Mouse (Mus musculus) adrenal gland (tissue): ENCODE measurements around the gene Cpm.

Source experiments
- intact Hi-C: fragments of 180-260 bp; cut with DNase I; formaldehyde crosslinking; loops from one replicate; pipeline ENCODE4 v1.15.1; 2025

Gene Cpm

DNA sequence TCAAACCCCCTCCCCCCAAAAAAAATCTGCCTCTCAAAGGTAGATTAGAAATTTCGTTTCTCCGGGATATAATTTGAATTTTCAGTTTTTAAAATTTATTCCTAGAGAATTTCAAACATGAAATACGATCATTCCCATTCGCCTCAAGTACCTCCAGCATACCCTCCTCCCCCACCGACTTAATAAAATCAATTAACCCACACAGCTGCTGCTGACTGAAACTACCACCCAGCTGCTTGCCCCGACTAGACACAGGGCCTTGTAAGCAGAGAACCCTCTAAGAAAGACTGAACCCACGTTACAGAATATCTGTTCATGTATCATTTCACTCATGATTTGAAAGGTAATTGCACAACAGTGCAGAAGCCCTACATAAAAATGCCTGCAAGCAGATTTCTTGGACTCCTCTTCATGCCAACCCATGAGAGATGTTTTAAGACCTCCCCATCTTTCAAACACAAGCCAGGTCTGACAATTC, 16.2 kb downstream of the Cpm start:
- intact Hi-C loops: no loop called here

- intact Hi-C loops: no loop called here
Observed at GRCm38 (mm10) chr10:117646482-117647157, 17.3 kb downstream of the Cpm start.

GRCm38 (mm10) chr10:117647158-117647505, 17.8 kb downstream of the Cpm start:
- intact Hi-C loops: no loop called here

DNA sequence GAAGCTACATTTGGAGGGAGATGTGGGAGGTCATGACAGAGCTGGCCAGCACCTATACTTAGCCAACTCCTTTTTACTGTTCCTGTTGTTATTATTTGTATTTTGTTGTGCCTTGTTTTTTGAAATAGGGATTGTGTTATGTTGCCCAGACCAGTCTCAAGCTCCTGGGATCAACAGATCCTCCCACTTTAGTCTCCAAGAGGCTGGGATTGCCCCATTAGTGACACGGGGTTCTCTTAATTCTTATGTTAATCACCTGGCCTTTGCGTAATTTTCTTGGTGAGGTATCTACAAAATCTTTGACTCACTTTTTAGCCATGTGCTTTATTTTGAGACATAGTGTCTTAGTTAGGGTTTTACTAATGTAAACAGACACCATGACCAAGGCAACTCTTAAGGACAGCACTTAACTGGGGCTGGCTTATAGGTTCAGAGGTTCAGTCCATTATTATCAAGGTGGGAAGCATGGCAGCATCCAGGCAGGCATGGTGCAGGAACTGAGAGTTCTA, 18.7 kb downstream of the Cpm start:
- intact Hi-C loops: no loop called here

GRCm38 (mm10) chr10:117648643-117649042, 19.3 kb downstream of the Cpm start:
- intact Hi-C loops: no loop called here

GRCm38 (mm10) chr10:117649292-117650041, 20.2 kb downstream of the Cpm start:
- intact Hi-C loops: no loop called here

- intact Hi-C loops: no loop called here
Observed at GRCm38 (mm10) chr10:117650042-117650655, 20.8 kb downstream of the Cpm start.

DNA sequence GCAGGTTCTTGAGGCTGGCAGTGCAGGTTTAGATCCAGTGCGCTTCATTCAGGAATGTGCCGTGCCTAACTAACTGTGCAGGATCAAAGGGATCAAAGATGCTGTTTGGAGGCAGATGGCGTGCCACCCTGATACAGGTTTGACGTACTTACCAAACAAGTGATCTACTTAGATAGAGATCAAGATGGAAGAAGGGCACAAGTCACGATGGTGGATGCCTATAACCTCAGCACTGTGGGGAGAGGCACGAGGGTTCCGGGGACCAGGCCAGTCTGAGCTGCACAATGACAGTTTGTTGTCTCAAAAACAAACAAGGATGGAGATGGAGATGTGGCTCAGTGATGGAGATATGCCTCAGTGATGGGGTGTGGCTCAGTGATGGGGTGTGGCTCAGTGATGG, 21.4 kb downstream of the Cpm start:
- intact Hi-C loops: no loop called here

DNA sequence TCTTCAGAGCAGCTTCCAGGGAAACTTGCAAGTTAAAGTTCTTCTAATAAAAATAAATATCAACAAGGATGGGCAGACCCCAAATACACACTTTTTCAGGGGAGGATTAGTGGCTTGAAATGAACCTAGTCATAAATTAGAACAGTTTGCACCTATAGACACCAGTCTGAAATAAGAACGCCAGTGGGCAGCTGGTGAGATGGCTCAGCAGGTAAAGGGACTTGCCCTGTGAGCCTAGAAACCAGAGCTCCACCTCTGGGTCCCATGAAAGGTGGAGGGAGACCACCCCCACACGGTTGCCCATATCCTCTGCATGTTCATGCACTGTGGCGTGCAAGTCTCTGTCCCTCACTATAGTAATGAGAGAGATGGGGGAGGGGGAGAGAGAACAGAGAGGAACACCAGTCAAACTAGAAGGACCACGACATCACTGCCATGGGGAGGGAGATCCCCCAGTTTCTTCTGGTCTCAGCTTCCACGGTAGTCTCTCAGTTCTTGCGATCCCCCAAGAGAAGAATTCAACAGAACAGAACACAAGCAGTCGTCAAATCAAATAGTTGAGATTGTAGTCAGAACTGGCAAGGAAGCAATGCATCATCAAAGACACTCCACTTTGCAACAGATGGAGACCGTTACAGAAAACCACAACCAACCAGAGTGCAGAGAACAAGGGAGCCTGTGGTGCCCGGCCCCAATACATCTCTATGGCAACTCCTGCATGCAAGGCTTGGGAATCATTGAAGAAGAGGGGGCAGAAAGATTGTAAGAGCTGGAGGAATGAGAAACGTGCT, 22.5 kb downstream of the Cpm start:
- intact Hi-C loops: no loop called here

DNA sequence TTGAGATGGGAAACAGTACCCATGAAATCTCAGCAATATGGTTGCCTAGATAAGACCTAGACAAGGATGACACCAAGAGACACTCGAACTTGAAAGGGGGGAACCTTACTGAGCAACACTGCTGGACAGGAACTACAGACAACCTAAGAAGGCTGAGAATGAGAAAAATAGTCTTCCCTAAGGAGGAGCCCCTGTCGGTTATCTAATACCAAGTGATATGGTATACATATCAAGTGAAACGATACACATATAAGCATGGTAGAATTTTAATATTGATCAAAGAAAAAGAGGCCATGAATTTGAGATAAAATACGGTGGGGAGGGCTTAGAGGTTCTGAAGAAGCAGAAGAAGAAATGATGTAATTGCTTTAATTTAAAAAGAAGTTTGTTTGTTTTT, 23.1 kb downstream of the Cpm start:
- intact Hi-C loops: no loop called here

DNA sequence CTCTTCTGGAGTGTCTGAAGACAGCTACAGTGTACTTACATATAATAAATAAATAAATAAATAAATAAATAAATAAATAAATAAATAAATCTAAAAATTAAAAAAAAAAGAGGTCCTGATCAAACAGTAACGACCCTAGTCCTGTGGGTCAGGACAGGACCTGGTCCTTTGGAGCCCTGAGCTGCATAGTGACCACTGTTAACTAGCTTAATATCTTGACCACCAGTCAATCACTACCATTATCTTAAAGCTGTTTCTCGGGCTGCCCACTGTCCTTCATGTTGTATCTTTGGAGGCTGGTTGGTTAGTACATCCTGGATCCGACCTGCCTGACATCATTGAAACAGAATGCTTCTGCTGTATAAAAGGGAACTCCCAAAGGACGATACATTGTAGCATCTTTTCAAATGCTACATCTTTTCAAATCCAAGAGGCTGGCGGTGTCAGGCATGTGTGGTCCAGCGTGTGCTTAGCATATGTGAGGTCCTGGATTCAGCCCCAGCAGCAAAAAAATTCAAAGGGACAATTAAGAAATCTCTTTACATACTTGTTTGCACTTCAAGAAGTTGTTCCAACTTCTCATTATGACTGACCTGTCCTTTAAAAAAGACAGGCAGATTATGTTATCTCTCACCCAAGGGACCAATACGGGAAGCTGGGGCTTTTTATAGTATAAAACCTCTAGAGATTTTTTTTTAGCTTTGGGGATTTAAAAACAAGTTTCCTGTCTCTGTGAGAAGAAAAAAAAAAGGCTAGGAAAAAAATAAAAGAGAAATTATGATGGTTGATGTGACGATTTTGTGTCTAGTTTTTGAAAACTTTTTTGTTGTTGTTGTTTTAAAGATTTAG, 23.9 kb downstream of the Cpm start:
- intact Hi-C loops: no loop called here

- intact Hi-C loops: no loop called here
Observed at GRCm38 (mm10) chr10:117653779-117654173, 24.5 kb downstream of the Cpm start.

DNA sequence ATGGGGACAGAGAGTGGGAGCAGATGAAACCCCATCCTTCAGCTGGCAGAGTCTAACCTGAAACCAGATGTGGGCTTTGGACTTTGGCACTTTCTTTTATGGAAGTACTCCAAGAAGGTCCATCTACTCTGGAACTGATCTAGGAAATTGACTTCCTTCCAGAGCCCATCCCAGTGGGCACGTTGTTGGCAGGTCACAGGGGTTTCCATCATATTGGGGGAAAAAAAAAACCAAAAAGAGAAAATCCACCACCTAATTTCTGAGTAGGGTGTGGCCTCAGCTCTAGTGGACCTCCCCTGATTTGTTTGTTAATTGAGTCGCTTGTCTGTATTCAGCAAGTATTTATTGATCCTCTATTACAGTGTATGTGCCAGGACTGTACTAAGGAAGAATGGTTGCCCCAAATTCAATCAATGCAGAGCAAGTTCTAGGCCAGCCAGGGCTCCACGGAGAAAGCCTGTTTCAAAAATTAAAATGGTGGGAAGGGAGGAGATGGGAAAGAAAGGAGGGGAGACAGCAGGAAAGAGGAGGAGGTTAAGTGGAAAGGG, 25.4 kb downstream of the Cpm start:
- intact Hi-C loops: no loop called here

DNA sequence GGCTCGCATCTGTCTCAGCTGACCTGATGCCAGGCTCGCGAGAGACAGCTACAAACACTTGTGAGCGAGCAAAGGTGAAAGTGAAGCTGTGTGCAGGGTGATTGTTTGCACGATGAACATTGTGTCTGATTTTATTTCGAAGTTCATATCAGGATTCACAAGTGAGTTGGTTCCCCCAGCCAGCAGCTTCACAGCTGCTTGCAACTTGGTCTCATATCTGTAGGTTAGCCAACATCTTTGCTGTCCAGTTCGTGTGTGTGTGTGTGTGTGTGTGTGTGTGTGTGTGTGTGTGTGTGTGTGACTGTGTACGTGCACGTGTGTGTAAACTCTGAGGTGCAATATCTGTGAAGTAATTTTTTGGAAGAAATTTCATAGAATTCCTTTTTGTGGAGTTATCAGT, 26.2 kb downstream of the Cpm start:
- intact Hi-C loops: no loop called here

DNA sequence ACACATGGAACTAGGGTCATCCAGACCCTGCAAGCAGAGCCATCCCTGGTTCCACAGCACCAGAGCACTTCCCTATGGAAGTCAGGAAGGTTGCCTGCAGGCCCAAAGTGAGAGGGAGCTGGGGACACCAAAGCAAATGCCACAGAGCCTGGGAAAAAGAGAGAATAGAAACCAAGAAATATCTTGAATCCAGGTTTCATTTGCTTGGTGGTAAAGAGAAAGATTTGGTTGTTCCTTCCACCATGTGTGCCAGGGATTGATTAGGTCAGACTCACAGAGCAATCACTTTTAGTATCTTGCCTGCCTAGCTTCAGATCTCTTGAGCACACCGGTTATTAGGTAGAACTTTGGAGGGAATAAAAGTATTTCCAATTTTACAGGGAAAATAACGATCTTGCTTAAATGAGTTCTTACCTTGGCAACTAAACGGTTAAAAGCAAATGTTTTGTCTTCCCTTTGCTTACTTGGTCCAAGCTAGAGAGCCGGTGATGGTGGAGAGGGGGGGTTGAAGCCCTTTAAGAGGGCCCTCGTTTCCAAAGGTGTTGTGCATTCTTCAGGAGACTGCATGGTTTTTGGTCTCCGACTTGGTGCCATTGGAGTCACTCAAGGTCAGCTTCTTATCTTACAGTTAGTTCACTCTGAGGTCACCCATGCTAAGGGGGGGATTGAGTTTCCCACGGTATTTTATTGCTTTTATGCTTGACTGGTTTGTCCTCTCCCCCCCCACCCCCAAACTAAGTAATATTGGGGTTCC, 26.8 kb downstream of the Cpm start:
- intact Hi-C loops: no loop called here

DNA sequence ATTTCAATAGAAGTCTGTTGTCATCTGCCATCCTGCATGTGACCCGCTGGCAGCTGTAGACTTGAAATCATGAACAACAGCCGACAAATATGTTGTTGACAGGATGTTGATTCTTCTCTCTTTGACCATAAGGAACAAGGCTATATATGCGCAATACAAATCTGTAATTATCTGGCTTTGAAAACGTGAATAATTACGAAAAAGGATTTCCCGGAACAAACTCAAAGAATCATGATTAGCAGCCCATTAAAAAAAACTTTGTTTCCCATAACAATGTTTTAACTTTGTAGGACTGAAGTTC, 27.3 kb downstream of the Cpm start:
- intact Hi-C loops: no loop called here

DNA sequence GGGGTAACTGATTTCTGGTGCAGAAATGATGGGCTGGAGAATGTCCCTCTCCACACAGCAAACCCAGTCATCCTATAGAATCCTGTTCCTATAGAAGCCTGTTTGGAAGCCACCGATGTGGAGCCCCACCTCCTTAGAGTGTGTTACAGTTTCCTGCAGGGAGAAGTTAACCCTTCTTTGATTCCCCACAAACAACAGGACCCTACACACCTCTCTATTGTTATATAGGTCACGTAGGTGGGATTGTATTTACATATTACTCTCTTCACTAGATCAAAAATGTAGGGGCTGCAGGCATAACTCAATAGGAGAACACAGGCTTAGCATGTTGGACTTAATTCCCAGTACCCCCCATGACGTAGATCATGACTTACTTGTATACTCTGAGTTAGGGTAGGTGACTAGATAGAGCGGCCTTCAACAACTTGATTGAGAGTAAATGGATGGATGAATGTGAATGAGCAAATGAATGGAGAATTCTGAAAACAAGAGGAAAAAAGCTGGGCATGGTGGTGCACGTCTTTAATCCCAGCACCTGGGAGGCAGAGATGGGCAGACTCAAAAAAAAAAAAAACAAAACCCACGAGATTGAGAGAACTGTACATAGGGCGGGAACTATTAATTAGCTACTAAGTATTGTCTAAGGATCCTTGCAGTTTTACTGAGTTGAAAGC, 27.8 kb downstream of the Cpm start:
- intact Hi-C loops: no loop called here

- intact Hi-C loops: no loop called here
Observed at GRCm38 (mm10) chr10:117657659-117658306, 28.5 kb downstream of the Cpm start.
